Mouse (Mus musculus) C2C12 (cell line): ENCODE data around the gene Phkg2.

Experiments
- CTCF ChIP-seq: IDR thresholded peaks from one replicate; pipeline ENCODE4 v1.5.1; 2011; ENCODE audit not compliant: control insufficient read depth, insufficient read depth, insufficient read length
- FOSL1 ChIP-seq: IDR thresholded peaks from one replicate; pipeline ENCODE4 v1.8.0; 2011; ENCODE audit warnings: mild to moderate bottlenecking, low read length; ENCODE audit not compliant: poor library complexity, insufficient read depth, severe bottlenecking
- MAX ChIP-seq: IDR thresholded peaks from one replicate; pipeline ENCODE4 v1.6.1; 2011; ENCODE audit warnings: mild to moderate bottlenecking, control low read depth
- MYOG ChIP-seq: IDR thresholded peaks from one replicate; pipeline ENCODE4 v1.6.1; 2011; ENCODE audit not compliant: control insufficient read depth, insufficient read length; ENCODE audit errors: extremely low read depth

DNA sequence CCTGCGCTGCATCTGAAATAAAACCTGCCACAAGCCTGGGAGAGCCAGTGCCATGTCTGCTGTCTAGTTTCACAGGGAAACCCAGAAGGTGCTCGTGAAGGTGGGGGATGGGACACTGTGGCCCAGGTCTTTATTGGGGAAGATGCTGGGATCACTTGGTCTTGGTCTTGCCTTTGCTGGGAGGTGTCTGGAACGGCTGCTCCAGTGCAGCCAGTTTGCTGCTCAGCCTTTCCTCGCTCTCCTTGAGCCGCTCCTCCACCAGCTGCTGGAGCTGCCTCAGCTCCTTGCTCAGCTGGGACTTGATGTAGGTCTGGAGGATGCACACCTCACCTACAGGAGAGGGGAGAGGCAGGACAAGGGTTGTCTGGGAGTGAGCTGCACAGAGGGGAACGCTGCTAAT is 10.1 kb downstream of the Phkg2 start:
- TF ChIP-seq CTCF (no peak), MAX (no peak), FOSL1 (no peak), MYOG (no peak)
